Mouse (Mus musculus) ES-Bruce4 (cell line): ENCODE measurements around the gene Thap8. TPM values are rescaled to one million over a fixed set of nuclear protein-coding genes. Genes with fewer than 3 reads are reported as not detected.
"Not testable (repeated sequence)": the region's sequence is repeated elsewhere in the genome, so short reads cannot be mapped to it uniquely, and the experiment has no call there.

ENCODE experiments used
- H3K27ac ChIP-seq: 2 replicates; pipeline ENCODE4 v1.5.1; 2012; ENCODE audit warnings: low read length, inconsistent platforms; ENCODE audit not compliant: insufficient read depth
- H3K27me3 ChIP-seq: 2 replicates; pipeline ENCODE4 v1.6.1; 2012; ENCODE audit warnings: mild to moderate bottlenecking, low read length, inconsistent platforms; ENCODE audit not compliant: control insufficient read depth, poor library complexity, insufficient read depth, severe bottlenecking
- H3K36me3 ChIP-seq: 2 replicates; pipeline ENCODE4 v1.6.1; 2012; ENCODE audit warnings: inconsistent platforms, mild to moderate bottlenecking, low read length, moderate library complexity; ENCODE audit not compliant: control insufficient read depth, poor library complexity, insufficient read depth, severe bottlenecking
- H3K4me1 ChIP-seq: one replicate; pipeline ENCODE4 v1.8.1; 2011; ENCODE audit warnings: low read length; ENCODE audit not compliant: control insufficient read depth, insufficient read depth
- H3K4me3 ChIP-seq: 2 replicates; pipeline ENCODE4 v1.5.1; 2011; ENCODE audit warnings: low read depth, mild to moderate bottlenecking, low read length
- H3K9ac ChIP-seq: 2 replicates; pipeline ENCODE4 v1.6.1; 2012; ENCODE audit warnings: low read depth, mild to moderate bottlenecking, inconsistent platforms; ENCODE audit not compliant: poor library complexity, severe bottlenecking
- H3K9me3 ChIP-seq: replicated peaks from 2 replicates; pipeline ENCODE4 v1.6.1; 2012; ENCODE audit warnings: mild to moderate bottlenecking, low read length, inconsistent platforms; ENCODE audit not compliant: control insufficient read depth, poor library complexity, insufficient read depth, severe bottlenecking
- CTCF ChIP-seq: IDR thresholded peaks from one replicate; pipeline ENCODE4 v1.8.1; 2011; ENCODE audit warnings: low read depth, low read length
- EP300 ChIP-seq: IDR thresholded peaks from 2 replicates; pipeline ENCODE4 v1.6.1; 2011; ENCODE audit warnings: low read depth, low read length; ENCODE audit not compliant: insufficient read depth
- POLR2A ChIP-seq: IDR thresholded peaks from one replicate; pipeline ENCODE4 v1.8.1; 2011; ENCODE audit warnings: low read length; ENCODE audit not compliant: insufficient read depth
- polyA plus RNA-seq: library from polyadenylated mRNA; stranded (reverse); fragments of >200 nt; gene quantifications from 2 replicates; pipeline ENCODE4 v1.2.4, GENCODE M21; 2011; ENCODE audit warnings: low read depth; ENCODE audit not compliant: missing spikeins, insufficient read depth, insufficient read length

Thap8 gene
- polyA plus RNA-seq, 1 experiment: 0.60 TPM

DNA sequence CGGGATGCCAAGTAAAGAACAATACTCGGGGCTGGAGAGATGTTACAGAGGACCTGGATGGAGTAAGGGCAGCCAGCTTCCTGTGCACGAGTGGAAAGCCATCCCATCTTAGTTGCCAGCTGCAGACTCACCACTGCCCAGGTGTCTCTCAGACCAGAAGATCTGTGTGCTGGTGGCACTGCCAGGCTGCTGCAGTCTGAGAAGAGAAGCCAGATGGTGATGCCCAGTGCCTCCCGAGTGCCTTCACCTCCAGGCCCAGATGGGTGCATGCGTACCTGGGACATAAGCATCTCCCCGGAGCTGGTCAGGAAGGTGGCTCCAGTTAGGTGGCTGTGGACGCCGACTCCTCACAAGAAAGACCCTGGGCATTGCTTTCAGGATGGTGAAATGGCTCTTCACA lies 44.8 kb upstream of the Thap8 start:
- Histone ChIP-seq H3K36me3 (no peaks in the 10 kb centered on the region), H3K4me1 (no peaks in the 10 kb centered on the region), H3K9me3 (no peaks in the 10 kb centered on the region), H3K4me3 (no peak overlapping the region), H3K27me3 (no peaks in the 10 kb centered on the region), H3K27ac (no peak overlapping the region), H3K9ac (no peak overlapping the region)
- no peak for TF ChIP-seq POLR2A
- TF ChIP-seq CTCF: no peak
- TF ChIP-seq EP300: no peak

DNA sequence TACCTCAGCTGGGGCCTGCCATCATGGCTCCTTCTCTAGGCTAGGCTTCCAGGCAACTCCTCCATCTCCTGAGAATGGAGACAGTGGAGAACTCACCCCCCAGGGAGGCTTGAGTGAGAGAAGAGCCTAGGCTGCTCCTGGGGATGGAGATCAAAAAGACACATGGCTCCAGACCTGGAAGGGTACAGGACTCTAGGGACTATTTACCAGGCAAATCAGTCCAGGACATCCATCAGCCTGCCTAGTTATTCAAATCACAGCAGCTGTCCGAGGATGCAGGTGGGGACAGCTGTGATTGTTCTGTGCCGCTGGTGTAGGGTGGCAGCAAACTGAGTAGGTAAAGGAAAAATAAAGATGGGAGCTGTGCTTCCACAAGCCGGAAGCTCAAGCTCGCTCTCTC lies 44.3 kb upstream of the Thap8 start, which contains the start of gene Ovol3:
Ovol3 (minus strand) TSS at position 101 of the 400 bp plus-strand sequence.
- H3K4me3 ChIP-seq: no peak within 1 kb of the TSS
- H3K27ac ChIP-seq: no peak within 1 kb of the TSS
- no peak within 1 kb of the TSS for H3K9ac ChIP-seq
- H3K9me3 ChIP-seq: no peaks in the 10 kb centered on the region
- H3K27me3 ChIP-seq: no peaks in the 10 kb centered on the region
- no peak for TF ChIP-seq EP300
- TF ChIP-seq CTCF: no peak
- no peak for TF ChIP-seq POLR2A
- H3K36me3 ChIP-seq: no peaks in the 10 kb centered on the region
- no peaks in the 10 kb centered on the region for H3K4me1 ChIP-seq

DNA sequence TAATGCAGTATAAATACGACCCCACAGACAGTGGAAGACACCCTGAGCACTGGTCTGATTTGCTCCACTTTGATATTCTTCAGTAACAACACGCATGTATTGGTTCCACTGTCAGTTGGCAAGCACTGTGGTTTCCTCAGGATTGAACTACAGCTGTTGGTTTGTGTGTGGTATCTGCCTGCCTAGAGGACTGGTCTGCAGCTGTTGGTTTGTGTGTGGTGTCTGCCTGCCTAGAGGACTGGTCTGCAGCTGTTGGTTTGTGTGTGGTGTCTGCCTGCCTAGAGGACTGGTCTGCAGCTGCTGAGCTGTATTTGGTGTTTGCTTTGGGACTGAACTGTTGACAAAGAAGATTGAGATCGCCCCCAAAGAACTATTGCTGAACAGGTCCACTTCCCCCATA lies 42.5 kb upstream of the Thap8 start:
- H3K4me3 ChIP-seq, H3K9me3 ChIP-seq, H3K27ac ChIP-seq, H3K27me3 ChIP-seq, H3K36me3 ChIP-seq, H3K4me1 ChIP-seq, H3K9ac ChIP-seq: not testable (repeated sequence)

- H3K36me3 ChIP-seq: peaks cover 9% of the 10 kb centered on the region
These were observed 27.6 kb upstream of the Thap8 start for GRCm38 (mm10) chr7:30251956-30252954.

GRCm38 (mm10) chr7:30265041-30265440 lies 14.9 kb upstream of the Thap8 start:
- H3K4me3 ChIP-seq: no peak overlapping the region
- H3K36me3 ChIP-seq: peaks cover 28% of the 10 kb centered on the region
- no peak overlapping the region for H3K27ac ChIP-seq
- H3K9ac ChIP-seq: no peak overlapping the region
- no peaks in the 10 kb centered on the region for H3K27me3 ChIP-seq
- peaks cover 2% of the 10 kb centered on the region for H3K4me1 ChIP-seq
- H3K9me3 ChIP-seq: no peaks in the 10 kb centered on the region
- TF ChIP-seq POLR2A: no peak
- no peak for TF ChIP-seq EP300
- no peak for TF ChIP-seq CTCF

More at GRCm38 (mm10) chr7:30251956-30252954, 27.6 kb upstream of the Thap8 start:
- H3K27me3 ChIP-seq: no peaks in the 10 kb centered on the region
- H3K4me1 ChIP-seq: peaks cover 2% of the 10 kb centered on the region
- H3K9ac ChIP-seq: no peak overlapping the region
- H3K4me3 ChIP-seq: no peak overlapping the region
- no peak overlapping the region for H3K27ac ChIP-seq
- TF ChIP-seq POLR2A: no peak
- no peak for TF ChIP-seq EP300
- no peak for TF ChIP-seq CTCF
- no peaks in the 10 kb centered on the region for H3K9me3 ChIP-seq

DNA sequence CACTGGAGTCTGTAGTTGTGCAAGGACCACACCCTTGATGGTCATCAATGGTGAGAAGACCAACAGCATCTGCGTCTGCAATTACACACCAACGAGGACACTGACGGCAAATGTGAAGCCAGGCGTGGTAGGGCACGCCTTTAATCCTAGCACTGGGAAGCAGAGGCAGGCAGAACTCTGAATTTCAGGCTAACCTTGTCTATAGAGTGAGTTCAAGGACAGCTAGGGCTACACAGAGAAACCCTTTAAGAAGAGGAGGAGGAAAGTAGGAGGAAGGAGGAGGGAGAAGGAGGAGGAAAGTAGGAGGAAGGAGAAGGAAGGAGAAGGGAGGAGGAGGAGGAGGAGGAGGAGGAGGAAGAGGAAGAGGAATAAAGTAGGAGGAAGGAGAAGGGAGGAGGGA lies 14.4 kb upstream of the Thap8 start:
- Histone ChIP-seq H3K36me3 (peaks cover 32% of the 10 kb centered on the region), H3K27ac (no peak overlapping the region), H3K4me1 (peaks cover 2% of the 10 kb centered on the region), H3K27me3 (no peaks in the 10 kb centered on the region), H3K4me3 (no peak overlapping the region), H3K9ac (no peak overlapping the region), H3K9me3 (no peaks in the 10 kb centered on the region)
- TF ChIP-seq POLR2A (no peak), CTCF (no peak), EP300 (no peak)
